Mouse (Mus musculus) thymus, postnatal 25 days (tissue): ENCODE measurements at regions not wholly inside any gene's neighbourhood (a gene's known extent, or its start where the extent isn't known, plus 50 kb on each side); places are given as distances from the start of the nearest gene placed in this dataset.

Source experiments
- DNase-seq: peaks from one replicate; pipeline ENCODE4 v3.0.0; 2022

DNA sequence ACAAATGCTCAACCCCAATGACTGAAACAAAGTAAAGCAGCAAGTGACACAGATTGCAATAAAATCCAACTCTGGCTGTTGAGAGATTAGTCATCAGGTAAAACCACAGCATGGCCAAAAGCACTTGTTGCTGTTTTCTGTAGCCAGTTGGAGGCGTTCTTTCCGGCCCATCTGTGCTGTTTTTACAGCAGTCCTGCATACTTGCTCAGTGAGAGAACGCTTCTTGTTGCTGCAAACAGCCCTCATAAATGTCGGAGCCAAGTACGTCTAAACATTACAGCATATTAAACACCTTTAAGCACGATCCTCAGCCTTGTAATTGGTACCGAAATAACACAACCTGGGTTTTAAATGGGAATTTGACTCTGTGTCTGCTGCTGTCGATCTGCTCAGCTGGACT, 65.6 kb upstream of the Hs3st3a1 start:
- DNase-seq: no peak

DNA sequence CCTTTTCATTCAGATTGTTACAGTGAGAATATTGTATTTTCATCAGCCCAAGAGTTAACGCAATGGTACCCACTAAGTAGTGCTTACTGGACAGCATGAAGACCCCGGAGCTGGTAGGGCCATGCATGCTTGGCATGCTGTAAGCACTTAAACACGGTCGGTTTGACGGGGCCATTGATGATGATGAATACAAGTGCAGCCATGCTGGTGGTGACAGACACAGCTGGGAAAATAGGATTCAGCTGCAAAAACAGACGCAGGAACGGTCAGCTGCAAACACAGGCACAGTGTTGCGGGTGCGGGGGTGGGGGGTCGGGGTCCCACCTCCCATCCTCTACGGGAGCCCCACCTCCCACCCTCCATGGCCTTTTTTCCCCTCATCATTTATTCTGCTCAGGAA, 99.7 kb upstream of the Hs3st3a1 start:
- no peak for DNase-seq

DNA sequence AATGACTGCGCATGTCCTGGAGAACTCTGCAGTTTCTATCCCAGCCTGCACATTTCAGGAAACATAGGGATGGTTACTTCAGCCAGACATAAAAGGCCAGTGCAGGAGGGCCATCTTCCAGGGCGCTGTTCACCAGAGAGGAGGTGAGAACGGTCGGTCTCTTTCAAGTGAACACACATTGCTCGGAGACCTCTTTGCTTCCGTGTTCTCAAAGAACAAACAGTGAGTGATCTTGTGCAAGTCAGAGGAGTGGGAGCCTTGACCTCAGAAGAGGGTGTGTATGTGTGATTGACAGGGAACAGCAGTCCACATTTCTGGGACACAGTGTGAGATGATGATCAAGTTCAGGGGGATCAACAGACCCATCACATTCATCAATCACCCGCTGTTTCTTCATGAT, 102.7 kb upstream of the Hs3st3a1 start:
- no peak for DNase-seq

DNA sequence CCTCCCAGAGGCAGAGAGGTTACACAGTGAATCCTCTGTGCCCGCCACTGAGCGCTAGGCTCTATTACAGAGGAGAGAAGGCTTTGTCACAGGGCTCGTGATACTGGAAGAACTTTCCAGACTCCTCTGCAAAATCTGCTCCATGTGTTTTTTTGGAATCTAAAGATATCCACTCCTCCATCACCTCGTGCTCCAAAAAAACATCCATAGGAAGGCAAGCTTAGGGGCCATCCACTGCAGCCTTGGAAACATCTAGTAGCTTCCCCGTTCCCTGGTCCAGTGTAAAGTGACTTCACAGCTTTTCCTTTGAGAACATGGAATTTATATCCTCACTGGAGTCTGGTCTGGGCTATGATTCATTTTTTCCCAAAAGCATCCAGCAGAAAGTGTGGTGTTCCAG, 103.3 kb upstream of the Hs3st3a1 start:
- no peak for DNase-seq

DNA sequence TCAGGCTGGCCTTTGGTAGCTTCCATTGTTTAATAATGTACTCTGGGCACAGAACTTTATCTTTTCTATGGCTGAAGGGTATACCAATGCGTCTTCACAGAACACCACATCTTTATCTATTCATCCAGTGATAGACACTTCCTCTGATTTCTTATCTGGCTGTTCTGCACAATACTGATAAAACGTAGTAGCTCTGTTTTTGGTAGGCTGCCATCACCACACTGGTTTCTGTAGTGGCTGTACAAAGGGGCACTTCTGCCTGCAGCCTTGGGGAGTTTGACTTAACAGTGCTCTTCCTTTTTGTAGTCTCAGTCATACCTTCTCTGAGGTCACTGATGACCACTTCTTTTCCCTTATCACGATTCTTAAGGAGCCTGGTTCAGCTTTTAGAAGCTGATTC, 106.0 kb upstream of the Hs3st3a1 start:
- no peak for DNase-seq

DNA sequence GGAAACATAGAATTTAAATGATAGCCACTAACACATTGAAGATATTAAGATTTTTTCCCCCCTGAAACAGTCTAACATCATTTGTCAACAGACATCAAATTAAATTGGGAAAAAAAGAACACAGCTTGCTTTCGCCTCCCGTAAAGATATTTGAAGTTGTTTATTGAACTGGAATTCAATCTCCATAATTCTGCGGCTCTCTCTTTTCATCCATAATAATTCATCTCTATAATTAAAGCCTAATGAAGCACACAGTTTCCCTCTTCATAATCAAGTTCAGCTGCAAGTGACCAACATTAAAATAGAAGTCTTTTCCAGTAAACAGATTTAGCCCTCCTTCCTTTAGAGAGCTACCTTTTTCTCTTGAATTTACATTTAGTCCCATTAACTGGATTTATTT, 107.4 kb upstream of the Hs3st3a1 start:
- DNase-seq: no peak

DNA sequence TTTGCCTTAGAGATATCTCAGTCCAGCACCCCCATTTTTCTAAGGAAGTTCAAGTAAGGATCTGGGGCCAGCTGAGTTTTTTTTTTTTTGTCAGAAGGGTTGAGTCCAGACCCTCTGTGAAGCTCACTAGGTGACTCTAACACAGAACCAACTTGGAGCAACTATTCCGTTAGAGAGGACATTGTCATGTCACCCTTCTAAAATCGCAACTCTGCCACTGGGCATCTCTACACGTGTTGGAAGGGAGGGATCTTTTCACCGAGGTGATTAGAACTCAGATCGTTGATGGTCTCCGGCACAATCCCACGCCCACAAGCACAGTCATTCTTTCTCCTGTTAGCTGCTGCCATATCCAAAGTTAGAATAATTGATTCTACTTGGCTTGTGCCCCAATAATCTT, 108.5 kb upstream of the Hs3st3a1 start:
- no peak for DNase-seq

DNA sequence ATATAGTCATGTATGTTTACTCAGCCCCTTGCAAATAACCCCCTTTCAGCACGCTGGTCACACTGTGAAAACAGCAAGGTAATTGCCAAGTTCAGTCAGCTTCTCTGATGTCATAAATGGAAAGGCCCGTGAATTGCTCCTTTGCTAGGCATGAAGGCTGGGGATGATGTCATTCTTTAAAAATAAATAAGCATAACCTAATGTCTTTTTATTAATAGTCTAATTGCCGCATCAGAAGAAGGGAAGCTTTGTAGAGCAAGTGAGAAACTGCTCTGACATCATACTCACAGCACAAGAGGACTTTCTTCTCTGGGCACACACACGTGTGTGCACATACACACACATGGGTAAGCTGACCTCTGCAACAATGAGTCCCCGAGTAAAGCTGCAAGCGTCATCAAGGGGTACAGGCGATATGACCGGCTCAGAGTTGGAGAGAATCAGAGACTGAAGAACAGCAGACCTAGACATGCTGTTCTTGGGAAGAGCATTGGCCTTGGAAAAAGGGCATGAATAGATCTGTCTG, 113.2 kb upstream of the Hs3st3a1 start:
- no peak for DNase-seq

DNA sequence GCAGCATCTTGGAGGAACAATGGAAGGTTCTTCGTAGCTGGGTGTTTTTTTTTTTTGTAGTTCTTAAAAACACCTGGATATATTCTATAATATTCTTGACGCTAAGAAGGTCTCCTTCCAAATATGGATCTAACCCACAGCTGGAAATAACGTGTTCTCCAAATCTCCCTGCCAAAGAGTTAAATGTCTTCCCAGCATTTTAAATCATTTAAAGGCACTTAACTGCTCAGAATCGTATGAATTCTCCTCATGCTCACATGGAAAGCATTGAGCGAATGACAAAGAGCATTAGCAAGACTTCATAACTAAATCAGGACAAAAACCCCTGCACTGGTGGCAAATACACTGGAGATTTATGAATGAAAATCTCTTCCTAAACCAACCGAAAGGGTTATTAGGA, 117.7 kb upstream of the Hs3st3a1 start:
- DNase-seq: no peak

DNA sequence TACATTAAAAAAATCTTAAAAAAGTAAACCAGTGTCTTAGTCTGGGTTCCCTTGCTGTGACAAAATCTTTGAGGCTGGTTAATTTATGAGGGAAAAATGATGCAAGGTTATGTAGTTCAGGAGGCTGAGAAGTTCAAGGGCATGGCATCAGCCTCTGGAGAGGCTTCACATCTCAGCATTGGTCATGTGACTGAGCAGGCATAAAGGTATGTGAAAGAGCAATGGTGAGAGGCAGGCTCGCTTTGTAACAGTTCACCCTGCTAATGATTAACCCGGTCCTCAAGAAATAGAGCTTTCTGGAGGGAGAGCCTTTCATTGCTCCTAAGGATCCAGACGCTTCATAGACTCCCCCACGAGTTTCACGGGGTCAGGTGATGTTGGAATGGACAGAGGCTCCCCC, 120.1 kb upstream of the Hs3st3a1 start:
- DNase-seq: no peak

DNA sequence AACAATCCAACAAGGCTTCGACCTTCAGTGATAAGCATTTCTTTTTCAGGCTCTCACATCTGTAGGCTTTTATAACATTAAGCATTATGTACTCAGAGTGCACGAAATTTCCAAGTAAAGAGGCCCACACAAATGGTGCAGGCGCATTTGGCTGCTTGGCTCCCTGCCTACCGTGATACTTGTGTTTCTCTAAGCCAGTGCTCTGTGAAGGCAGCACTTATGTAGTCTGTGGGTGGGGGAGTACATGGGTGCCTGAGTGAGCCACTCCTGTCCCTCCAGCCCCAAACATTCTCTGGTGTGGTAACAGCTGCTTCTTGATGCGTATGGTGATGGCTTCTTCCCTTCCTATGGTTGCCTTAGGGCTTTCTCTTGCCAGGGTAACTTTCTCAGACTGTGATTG, 121.9 kb upstream of the Hs3st3a1 start:
- no peak for DNase-seq

DNA sequence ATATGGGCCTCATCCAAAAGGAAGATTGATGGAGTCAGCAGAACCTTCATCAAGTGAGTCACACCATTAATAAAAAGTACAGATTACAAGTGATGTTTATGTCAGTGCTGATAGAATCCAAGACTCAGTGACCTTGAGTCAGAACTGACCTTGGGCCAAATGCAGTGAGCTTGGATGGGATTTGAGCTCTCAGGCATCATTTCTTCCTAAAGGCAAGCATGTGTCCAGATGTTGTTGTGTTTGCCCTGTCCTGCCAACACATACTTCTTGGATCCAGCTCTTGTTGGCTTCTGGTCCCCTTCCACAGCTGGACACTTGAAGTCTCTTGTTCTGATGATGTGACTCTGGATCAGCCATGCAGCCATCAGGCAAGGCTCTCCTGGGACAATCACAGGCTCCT, 125.3 kb upstream of the Hs3st3a1 start:
- DNase-seq: no peak

DNA sequence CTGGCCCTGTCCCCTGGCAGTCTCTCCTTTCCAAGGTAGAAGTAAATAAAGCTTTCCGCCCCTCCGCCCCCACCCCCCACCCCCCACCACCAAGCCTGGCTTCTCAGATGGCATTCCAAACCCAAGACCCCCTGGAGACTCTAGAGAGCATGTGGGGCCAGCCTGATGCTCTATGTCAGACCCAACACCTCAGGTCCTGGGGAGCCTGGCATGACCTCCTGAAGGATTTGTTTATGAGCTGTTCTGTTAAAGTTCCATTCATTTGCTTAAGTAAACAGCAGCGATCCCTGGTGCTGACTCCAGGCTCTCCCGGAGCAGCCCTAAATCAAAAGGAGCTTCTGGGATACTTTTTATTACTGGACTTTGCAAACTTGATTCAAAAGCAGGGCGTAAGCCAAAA, 137.3 kb upstream of the Hs3st3a1 start:
- no peak for DNase-seq

DNA sequence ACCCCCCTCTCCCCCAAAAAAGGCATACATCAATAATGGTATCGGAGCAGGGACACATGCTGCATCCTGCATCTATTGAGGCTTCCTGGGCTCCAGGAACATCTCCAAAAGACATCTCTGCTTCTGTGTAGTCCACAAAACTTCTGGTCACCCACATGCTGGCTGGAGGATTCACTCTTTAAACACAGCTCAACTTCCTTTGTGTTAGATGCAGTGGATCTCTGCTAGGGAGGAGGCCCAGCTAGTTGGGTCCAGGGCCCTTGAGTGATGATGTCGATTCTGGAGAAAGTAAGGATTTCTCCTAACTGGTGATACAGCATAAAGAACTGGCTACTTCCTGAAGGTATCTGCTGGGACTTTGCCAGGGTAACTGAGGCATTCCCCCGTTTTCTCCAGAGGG, 146.9 kb upstream of the Hs3st3a1 start:
- no peak for DNase-seq

DNA sequence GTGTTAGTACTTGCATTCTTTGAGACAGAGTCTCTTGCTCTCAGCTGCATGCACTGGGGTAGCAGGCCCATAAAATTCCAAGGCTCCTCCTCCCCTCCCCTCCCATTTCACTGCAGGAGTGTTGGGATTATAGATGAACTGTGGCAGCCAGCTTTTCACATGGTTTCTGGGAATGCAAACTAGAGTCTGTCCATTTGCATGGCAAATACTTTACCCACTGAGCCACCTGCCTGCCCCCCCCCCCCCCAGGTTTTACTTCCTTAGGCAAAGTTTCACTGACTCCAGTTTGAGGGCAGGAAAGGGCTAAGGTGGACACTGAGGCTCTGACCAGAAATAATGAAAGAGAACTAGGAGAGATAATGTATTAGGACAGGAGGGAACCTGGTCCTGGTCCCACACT, 147.6 kb upstream of the Hs3st3a1 start:
- no peak for DNase-seq

DNA sequence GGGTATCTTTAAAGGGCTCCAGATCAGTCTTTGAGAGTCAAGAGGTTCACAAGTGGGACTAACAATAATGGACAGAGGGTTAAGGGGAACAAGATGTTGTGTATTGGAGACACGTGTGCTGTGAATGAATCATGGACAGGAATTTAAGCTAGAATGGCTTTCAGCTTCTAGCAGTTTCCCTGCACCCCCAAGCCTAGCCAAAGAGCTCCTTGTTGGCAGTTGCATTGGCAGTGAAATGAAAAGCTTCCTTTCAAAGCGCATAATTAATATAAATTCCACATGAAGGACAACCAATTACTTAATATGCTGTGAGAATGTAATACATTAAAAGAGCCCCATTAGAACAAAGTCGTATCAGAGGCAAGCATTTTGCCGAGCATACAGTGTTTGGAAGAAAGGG, 153.4 kb upstream of the Hs3st3a1 start:
- no peak for DNase-seq

DNA sequence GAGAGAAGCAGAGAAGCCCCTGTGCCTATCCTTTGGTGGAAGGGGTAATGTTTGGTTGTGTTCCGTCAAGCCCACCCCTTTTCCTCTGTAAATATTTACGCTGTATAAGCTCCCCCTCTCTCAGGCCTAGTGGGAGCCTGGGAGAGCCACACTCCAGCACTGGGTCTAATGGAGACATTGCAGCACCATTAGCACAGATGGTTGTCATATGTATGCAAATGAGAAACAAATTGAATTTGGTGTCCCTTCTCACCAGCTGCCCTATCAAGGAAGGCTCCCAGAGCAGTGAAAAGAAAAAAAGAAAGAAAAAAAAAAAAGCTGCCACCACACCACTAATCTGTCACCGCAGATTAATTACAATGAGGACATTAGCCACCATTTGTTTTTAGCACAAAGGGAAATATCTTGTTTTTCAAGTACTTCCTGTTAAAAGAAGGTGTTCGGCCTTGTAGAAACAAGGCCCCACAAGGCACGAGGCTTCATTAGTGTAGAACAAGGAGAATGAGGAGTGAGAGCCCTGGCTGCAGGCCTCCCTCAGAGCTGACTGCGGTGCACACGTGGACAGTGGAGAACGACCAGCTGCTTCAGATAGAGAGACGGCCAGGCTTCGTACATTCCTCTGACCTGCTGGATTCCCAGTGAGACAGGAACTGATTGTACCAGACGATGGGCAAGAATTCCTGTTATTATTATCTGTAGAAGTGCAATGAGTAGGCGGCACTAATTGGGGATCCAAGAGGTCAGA, 156.7 kb upstream of the Hs3st3a1 start:
- no peak for DNase-seq

DNA sequence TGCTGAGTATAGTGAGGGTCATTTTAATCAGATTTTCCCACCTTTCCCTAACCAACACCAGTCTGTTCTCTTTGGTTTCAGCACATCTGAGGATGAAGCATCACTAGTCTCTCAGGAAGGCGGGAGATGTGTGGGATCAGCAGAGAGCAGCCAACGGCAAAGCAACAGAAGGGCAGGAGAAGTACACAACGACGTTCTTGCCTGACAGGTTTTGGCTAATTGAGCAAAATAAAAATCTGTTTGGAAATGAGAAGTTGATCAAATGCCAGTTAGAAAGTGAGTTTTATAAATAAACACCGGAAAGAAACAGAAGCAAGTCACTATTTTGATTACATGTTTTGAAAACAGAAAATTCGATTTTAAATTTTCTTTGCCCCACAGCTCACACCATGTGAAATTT, 161.4 kb upstream of the Hs3st3a1 start:
- no peak for DNase-seq

DNA sequence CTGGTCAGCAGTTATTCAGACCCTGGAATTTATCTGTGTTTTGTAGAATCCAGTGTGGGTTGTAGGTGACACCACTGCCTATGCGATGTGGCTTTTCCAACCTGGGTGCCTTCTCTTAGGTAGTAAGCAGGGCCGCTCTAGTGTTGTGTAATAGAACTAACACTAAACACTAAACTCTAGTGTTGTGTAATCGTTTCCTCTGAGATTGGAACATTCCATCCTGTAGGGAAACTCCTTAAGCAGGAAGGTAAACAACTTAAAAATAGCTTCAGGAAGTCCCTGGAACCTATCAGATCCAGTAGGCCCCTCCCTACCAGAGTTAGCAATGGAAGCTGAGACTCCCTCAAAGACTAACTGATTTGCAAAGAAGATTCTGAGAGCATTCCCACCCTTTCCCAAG, 161.9 kb upstream of the Hs3st3a1 start:
- no peak for DNase-seq

DNA sequence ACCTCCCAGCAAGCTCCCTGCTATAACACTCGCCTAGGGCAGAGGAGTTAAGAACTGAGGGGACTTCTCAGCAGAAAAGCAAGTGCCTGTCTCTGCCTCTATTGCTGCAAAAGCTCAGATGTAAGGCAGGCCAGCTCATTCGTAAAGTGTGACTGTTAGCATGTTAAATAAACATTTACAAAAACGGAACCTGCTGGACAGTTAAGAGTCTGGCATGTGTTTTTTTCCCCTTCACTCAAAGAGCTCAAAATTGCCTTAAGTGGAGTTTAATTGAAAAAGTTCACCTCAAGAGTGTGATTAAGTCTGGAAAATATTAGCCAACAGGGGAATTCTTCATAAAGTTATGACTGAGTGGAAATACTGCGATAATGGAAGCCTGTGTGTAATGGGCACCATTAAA, 167.0 kb upstream of the Hs3st3a1 start:
- DNase-seq: no peak

DNA sequence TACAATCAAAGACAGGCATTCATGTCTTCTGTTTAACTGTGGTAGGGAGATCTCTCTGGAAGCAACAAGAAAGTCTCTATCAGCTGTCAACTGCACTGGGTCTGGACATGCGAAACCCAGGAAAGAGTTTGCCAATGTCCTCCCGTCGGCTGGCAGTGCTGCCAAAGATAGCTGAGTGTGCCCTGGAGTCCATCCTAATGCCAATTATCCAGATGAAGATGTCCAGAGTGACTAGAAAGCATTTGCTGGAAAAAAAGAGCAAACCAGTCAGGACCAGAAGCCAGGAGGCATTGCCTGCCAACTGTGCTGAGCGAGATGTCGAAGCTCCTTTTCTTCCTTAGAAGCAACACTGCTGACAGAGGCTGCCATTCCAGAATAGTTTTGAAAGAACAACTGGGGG, 167.6 kb upstream of the Hs3st3a1 start:
- DNase-seq: no peak

DNA sequence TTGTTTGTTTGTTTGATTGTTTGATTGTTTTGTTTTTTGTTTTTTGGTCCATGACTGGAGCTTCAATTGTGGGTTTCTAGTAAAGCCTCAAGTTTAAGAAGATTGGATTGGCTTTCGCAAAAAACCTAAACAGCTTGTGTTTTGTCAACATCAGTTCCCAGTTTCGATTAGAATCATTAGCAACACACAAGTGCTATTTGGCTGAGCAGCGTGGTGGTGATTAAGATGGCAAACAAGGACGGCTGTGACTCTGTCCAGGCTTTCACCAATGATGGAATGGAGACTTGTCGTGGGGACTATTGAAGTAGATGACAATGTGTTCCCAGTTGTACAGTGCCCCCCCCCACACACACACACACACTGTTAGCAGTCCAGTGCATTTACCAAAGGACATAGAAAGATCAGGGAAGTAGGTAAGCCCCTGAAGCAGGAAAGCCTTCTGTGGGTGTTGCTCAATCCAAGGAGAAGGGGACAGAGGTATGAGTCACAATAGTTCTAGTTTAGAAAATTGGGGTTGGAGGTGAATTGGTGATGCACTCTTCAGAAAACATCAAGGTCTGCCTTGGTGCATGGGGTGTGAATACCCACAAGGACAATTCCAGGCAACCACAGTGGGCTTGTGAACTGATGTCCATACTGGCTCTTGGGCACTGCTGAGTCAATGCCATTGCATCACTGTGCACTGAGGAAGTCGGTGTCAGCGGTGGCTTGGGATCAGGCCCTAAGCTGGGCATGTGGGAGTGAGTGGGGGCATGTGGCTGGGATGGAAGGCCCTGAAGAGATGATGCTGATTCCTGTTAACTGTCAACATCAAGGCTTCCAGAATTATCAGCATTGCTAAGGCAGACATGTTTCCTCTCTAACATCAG, 174.5 kb upstream of the Cox10 start:
- no peak for DNase-seq

DNA sequence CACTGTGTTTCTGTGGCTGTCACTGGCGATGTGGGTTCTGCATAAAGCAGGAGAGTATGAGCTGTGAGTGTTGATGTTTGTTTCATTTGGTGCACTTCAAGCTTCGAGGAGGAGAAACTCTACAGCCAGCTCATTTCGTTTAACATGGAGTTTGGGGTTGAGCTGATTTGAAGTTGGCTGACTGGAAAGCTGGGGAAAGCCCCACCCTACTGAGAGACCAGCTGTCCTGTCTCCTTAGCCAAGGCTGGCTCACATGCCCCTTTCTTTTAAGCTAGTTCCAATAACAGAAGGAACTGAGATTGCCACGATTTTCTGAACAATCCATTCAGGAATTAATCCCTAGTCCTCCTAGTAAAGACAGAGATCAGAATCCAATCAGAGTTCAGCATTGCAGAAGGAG, 157.6 kb upstream of the Cox10 start:
- DNase-seq: no peak

DNA sequence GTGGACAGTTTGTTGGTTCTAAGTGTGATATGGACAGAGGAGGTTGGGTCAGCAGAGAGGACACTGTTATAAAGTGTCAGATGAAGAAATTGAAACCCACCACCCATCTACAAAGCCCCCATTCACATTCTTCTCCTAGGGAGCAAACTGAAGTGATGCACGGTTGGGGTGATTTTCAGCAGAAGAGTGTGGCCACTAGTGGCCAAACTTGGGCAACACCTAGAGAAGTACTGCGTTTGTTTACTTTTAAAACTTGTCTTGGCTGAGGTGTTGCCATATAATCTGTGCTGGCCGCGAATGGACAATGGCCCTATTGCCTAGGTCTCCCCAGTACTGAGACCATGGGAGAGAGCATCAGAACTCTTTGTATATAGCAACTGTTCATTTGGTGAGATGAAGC, 150.8 kb upstream of the Cox10 start:
- no peak for DNase-seq
